Mouse (Mus musculus) left cerebral cortex, postnatal 36 days (tissue): ENCODE results near the gene Ece1. TPM values are rescaled to one million over a fixed set of nuclear protein-coding genes. Genes with fewer than 3 reads are reported as not detected.
"Not testable (repeated sequence)": the region's sequence is repeated elsewhere in the genome, so short reads cannot be mapped to it uniquely, and the experiment has no call there.

Source experiments
- DNase-seq, 2 experiments: peaks; one replicate each; pipeline ENCODE4 v3.0.0; 2021 to 2022; ENCODE audit warnings: low spot score in 2 of 2, mixed read lengths in 1 of 2
- intact Hi-C: fragments of 180-260 bp; cut with DNase I; formaldehyde crosslinking; loops from one replicate; pipeline ENCODE4 v1.15.1; 2025
- total RNA-seq, 2 experiments: library from RNA; stranded (reverse); gene quantifications; 2 replicates each; pipeline ENCODE4 v1.2.3; 2021

The Ece1 gene
- 10 to 100 TPM; 80.5 to 83.0 TPM for total RNA-seq

- peak; percentile 87 to 93 for DNase-seq
- intact Hi-C loops: loop anchor here (10.0 kb wide), 1 partner anchor 83 kb away; no protein-coding TSS in a partner anchor
These were observed at the start of gene Ece1 for GRCm38 (mm10) chr4:137862019-137862418. Ece1 (plus strand) TSS chr4:137862237.

DNA sequence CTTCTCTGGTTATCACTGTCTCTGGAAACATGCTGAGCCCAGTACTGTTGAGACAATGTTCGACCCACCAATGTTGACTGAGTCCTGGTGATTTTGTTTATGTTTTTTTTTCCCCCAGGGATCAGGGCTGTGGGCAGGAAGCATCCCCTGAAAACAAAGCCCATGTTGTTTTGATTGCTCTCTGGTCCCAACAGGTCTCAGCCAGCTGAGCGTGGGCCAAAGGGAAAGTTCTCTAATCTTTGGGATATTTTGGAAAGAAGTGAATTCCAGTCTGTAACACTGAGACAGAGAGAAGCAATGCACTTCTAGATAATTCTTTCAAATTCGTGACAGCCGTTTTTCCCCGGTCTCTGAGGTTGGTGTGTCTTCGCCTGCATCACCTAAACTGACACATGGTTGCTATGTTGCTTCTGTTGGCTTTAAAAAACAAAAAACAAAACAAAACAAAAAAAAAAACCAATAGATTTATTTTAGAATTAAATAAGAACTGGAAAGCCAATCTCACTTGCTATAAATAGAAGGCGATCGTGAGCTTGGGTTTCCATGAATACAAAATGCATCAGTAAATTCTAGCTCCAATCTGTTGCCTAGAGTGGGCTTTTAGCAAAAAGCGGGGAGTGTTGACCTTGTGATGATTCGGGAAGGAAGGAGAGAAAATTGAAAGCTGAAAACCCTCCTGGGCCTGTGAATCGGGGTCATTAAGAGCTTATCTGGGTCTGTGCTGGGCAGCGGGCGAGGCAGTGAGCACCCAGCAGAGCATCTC lies 48.9 kb upstream of the Ece1 start:
- DNase-seq: no peak
- intact Hi-C loops: no loop called here

- no peak for DNase-seq
These were observed 47.9 kb upstream of the Ece1 start for GRCm38 (mm10) chr4:137814140-137814539.

GRCm38 (mm10) chr4:137815473-137815872 lies 46.6 kb upstream of the Ece1 start:
- intact Hi-C loops: no loop called here
- no peak for DNase-seq

More at GRCm38 (mm10) chr4:137814140-137814539, 47.9 kb upstream of the Ece1 start:
- intact Hi-C loops: no loop called here

DNA sequence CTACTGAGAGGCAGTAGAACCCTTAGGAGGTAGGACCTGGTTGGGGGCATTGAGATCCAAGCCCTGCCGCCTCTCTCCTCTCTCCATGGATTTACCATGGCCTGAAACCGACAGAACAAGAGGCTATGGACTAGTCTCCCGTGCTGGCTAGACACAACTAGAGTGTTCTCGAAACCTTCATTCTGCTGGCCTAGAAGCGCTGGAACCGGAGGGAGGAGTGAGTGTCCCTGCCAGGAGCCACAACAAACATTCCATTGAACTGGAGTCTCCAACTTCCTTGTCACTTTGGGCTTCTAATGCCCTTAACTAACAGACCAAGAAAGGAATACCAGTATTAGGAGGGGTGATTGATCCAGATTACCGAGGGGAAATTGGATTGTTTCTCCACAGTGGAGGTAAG lies 45.8 kb upstream of the Ece1 start:
- no peak for DNase-seq
- intact Hi-C loops: no loop called here

GRCm38 (mm10) chr4:137818341-137818740 lies 43.7 kb upstream of the Ece1 start:
- DNase-seq: no peak
- intact Hi-C loops: no loop called here

DNA sequence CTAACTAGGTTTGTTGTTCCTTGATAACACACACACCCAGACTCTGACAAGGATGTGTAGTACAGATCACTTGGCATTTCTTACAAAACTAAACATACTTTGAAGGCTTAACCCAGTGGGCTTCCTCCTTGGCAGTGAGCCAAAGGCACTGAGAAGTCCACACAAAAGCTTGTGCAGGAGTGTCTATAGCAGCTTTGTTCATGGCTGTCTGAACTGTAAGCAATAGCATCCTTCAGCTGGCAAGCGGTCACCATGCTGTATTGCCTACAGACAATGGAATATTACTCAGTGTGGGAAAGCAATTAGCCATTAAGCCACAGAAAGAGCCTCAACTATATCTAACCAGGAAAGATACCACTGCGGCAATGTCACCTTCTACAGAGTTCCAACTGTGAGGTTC lies 42.5 kb upstream of the Ece1 start:
- no peak for DNase-seq
- intact Hi-C loops: no loop called here

- intact Hi-C loops: no loop called here
These were observed 41.3 kb upstream of the Ece1 start for GRCm38 (mm10) chr4:137820721-137821120.

GRCm38 (mm10) chr4:137822537-137822936 lies 39.5 kb upstream of the Ece1 start:
- no peak for DNase-seq
- intact Hi-C loops: no loop called here

More at GRCm38 (mm10) chr4:137820721-137821120, 41.3 kb upstream of the Ece1 start:
- no peak for DNase-seq

GRCm38 (mm10) chr4:137823542-137823941 lies 38.5 kb upstream of the Ece1 start:
- intact Hi-C loops: no loop called here

DNA sequence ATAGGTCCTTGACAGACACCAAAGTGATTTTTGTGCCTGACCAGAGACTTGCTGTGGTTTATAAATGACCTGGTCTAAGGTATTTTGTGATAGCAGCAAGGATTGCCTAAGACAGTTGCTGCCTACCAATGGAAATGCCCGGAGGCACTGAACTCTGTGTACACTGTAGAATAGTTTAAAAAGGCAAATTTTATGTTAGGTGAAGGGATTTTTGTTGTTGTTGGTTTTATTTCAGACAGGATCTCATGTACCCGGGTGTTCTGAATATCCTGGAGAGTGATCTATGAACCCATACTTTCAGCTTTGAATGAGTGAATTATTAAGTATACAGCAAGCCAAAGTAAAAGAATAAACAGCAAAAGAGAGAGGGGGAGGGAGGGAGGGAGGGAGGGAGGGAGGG lies 37.2 kb upstream of the Ece1 start:
- intact Hi-C loops: no loop called here
- DNase-seq: no peak

More at GRCm38 (mm10) chr4:137823542-137823941, 38.5 kb upstream of the Ece1 start:
- no peak for DNase-seq

DNA sequence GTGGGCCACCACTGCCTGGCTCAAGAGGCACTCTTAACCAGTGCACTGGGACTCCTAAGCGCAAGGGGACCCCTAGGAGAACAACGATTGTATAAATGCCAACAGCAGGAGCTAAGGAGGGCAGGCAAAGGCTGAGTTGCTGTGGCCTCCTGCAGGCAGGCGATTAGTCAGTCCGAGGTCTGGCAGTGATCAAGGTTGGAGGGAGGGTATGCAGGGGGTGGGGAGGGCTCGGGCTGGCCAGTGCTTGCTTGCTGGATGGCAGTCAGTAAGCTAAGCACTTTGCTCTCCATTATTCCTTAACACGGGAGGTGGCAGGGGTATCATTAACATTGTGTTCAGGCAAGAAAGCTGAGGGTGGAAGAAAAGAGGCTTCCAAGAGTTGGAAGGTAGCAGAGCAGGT lies 31.7 kb upstream of the Ece1 start:
- DNase-seq: no peak
- intact Hi-C loops: loop anchor here (5.0 kb wide), 1 partner anchor 33 kb away; the partner anchor contains the start of gene Alpl

GRCm38 (mm10) chr4:137831598-137831997 lies 30.4 kb upstream of the Ece1 start:
- DNase-seq: no peak
- intact Hi-C loops: loop anchor here (5.0 kb wide), 1 partner anchor 34 kb away; the partner anchor contains the start of gene Alpl

DNA sequence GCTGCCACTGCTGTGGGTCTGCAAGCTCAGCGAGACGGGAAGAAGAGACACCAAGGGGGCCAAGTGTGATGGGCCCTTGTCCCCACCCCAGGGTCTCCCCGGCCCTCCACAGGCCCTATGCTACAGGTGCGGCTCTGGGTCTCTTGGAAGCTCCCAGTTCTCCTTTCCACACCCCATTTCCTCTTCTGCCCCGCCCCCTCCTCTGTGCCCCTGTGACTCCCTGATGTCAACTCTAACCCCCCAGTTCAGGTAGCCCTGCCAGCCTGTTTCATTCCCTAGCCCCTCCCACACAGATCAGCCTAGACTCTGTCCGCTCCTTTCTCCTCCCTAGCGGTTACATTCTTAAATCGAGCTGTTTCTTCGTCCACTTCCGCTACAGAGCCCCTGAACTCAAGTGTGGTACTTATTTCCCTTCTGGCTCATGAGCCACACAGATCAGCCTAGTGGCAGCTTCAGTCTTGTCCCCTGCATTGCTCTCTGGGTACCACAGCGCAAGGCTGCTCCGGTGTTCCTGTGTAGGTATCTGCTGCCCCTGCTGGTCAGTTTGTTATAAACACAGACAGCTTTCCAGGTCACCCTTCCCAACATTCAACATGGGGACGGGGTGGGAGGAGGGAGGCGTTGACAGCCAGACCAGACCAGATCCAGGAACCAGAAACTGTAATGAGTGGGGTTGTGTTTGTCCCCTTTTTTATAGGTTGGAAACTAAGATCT lies 26.3 kb upstream of the Ece1 start:
- intact Hi-C loops: loop anchor here (2.0 kb wide), 1 partner anchor 105 kb away; no protein-coding TSS in a partner anchor
- peak; percentile 77 for DNase-seq

GRCm38 (mm10) chr4:137836741-137837140 lies 25.3 kb upstream of the Ece1 start:
- DNase-seq: no peak
- intact Hi-C loops: loop anchor here (2.0 kb wide), 1 partner anchor 106 kb away; no protein-coding TSS in a partner anchor

- intact Hi-C loops: loop anchor here (2.0 kb wide), 1 partner anchor 107 kb away; no protein-coding TSS in a partner anchor
- DNase-seq: no peak
These were observed 24.2 kb upstream of the Ece1 start for GRCm38 (mm10) chr4:137837792-137838191.

GRCm38 (mm10) chr4:137838791-137839190 lies 23.2 kb upstream of the Ece1 start:
- no peak for DNase-seq
- intact Hi-C loops: no loop called here

DNA sequence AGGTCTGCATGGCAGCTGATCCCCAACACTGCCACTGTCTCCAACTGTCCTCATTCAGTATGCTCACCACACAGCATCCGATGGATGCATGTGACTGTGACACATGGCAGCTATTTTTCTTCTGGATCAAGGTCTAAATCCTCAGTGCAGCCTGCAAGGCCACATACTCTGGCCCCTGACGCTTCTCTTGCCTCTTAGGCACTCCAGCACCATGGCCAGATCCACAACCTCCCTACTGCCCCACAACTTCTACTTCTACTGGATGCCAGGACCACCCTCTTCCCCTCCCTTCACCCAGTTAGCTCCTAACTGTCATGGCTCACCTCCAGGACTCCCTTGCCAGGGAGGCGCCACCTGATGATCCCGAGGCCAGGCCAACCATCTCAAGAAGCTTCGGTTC lies 22.6 kb upstream of the Ece1 start:
- intact Hi-C loops: no loop called here

GRCm38 (mm10) chr4:137844656-137845055 lies 17.4 kb upstream of the Ece1 start:
- intact Hi-C loops: loop anchor here (1.0 to 10.0 kb wide), 2 partner anchors 110 to 260 kb away; no protein-coding TSS in a partner anchor
- peak; percentile 54 to 63 for DNase-seq

More for the DNA sequence above, 22.6 kb upstream of the Ece1 start:
- no peak for DNase-seq

- intact Hi-C loops: loop anchor here (10.0 kb wide), 1 partner anchor 257 kb away; no protein-coding TSS in a partner anchor
These were observed 14.4 kb upstream of the Ece1 start for GRCm38 (mm10) chr4:137847651-137848050.

More at GRCm38 (mm10) chr4:137847651-137848050, 14.4 kb upstream of the Ece1 start:
- not testable (repeated sequence) for DNase-seq
